Mouse (Mus musculus) lung, postnatal 0 days (tissue): ENCODE data around the gene Fgf15.
A peak's percentile ranks its signal among the peaks of the same experiment; 100 is the strongest.

Source experiments
- CTCF ChIP-seq: IDR thresholded peaks from 2 replicates; pipeline ENCODE4 v1.5.1; 2016; ENCODE audit warnings: antibody characterized with exemption, mild to moderate bottlenecking
- EP300 ChIP-seq: IDR thresholded peaks from 2 replicates; pipeline ENCODE4 v1.6.1; 2016; ENCODE audit warnings: antibody characterized with exemption, mild to moderate bottlenecking, control low read depth

GRCm38 (mm10) chr7:144914296-144914947, 18.1 kb downstream of the Fgf15 start:
- peak; percentile 50 for TF ChIP-seq EP300
- TF ChIP-seq CTCF, result peak; percentile 47
